Mouse (Mus musculus) CD4-positive naive resting alpha-beta T cell, adult 76 days (primary cell): ENCODE measurements around the gene Kank2. TPM values are rescaled to one million over a fixed set of nuclear protein-coding genes. Genes with fewer than 3 reads are reported as not detected.

Experiments used
- total RNA-seq: library from RNA; stranded (reverse); gene quantifications from one replicate; pipeline ENCODE4 v1.2.4, GENCODE M21; 2023

The Kank2 gene
- total RNA-seq: not detected

GRCm38 (mm10) chr9:21798345-21799009, at the start of gene Kank2:
Gene Kank2 (minus strand): TSS chr9:21798744.

GRCm38 (mm10) chr9:21835258-21835912, 36.8 kb upstream of the Kank2 start, which contains the start of gene Angptl8:
Gene Angptl8 (plus strand): TSS chr9:21835510.

DNA sequence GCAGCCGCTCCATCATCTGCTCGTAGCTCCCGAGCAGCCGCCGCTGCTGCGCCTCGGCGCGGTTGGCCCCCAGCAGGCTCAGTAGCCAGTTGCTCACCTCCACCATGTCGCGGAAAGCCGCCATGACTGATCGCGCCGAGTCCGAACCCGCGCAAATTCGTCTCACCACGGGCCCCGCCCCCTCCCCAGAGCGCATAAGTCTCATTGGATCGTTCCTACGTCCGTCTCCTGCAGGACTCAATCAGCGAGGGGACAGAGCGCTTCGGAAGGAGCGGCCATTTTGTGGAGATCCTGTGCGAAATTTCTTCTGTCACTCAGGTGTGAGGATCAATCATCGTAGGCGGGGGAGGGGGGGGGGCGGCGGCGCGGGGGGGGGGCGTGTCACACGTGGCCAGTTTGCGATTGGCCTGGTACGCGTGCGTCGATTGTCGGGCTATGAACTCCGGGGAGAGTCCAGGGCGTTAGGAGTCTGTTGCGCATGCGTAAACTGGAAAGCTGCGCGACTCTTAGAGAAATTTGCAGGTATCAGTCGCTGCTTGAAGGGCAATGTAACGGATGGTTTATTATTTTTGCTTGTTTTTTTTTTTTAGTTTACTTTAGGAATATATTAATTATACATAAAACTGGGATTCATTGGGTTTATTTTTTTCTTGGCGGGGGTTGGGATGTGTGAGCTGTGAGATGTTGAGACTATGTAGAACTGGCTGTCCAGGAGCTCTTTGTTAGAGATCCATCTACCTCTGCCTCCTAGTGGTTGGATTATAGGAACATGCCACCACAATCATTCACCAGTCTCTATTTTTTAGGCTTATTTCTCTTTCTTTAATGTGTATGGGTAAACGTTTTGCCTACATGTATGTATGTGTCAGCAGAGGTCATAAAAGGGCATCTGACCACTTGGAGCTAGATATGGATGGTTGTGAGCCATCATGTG, 38.1 kb downstream of the Kank2 start, which contains the start of gene Spc24:
Gene Spc24, minus strand, starts transcription at position 149 of the 934 bp plus-strand sequence.

DNA sequence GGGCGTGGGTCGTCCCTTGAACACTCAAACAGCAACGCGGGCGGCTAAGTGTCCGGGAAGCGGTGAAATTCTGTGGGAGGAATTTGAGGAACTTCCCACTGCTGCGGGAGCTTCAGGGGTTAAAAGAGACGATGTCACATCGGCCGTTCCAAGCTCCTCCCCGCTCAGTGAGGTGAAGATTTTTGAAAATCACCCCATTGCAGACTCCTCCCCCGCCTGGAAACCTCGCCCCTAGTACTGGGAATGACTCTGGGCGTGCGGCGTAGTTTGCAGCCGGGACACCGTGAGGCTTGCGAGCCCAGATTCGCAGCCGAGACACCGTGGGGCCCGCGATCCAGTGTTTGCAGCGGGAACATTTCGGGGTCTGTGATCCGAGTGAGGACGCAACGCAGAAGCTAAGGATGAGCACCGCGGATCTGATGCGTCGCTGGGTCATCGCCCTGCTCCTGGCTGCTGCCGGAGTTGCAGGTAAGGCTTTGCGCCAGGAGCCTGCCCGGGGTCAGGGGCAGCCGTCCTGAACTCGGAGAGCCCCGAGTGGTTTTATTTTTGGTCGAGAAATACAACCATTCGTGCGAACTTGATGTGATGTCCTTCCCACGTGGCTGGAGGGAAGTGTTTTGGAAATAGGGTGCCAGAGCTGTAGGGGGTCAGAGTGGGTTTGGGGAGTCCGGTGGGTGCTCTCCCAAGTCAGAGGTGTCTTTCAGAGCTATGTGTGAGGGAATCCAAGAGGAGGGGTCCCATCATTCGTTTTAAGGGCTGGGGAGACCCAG, 75.0 kb downstream of the Kank2 start, which contains the start of gene Ldlr:
Gene Ldlr, plus strand, starts transcription at position 107 of the 770 bp plus-strand sequence.

Other genes with a start within 250 kb of the Kank2 start
- gene Timm29, start 206.0 kb downstream of the Kank2 start, total RNA-seq: 29.4 TPM
- gene Yipf2, start 205.9 kb downstream of the Kank2 start, total RNA-seq: 8.4 TPM
- 84.4 TPM for gene Smarca4, start 182.6 kb downstream of the Kank2 start, total RNA-seq
- 45.3 TPM for gene Ldlr, start 75.3 kb downstream of the Kank2 start, total RNA-seq
- gene Spc24, start 38.4 kb downstream of the Kank2 start, total RNA-seq: 1.6 TPM
- gene Angptl8, start 36.8 kb upstream of the Kank2 start, total RNA-seq: not detected
- 6.3 TPM for gene Dock6, start 53.9 kb upstream of the Kank2 start, total RNA-seq
- gene Rab3d, start 119.4 kb upstream of the Kank2 start, total RNA-seq: 6.6 TPM
- not detected for gene Ccdc159, start 128.7 kb upstream of the Kank2 start, total RNA-seq
- gene Tmem205, start 128.8 kb upstream of the Kank2 start, total RNA-seq: not detected
- 0.56 TPM for gene Plppr2, start 138.3 kb upstream of the Kank2 start, total RNA-seq
- gene Swsap1, start 157.0 kb upstream of the Kank2 start, total RNA-seq: 7.1 TPM
- 0.38 TPM for gene Epor, start 164.8 kb upstream of the Kank2 start, total RNA-seq
- not detected for gene Rgl3, start 190.7 kb upstream of the Kank2 start, total RNA-seq
- not detected for gene Ccdc151, start 203.9 kb upstream of the Kank2 start, total RNA-seq
- gene Prkcsh, start 204.1 kb upstream of the Kank2 start, total RNA-seq: 72.4 TPM